Mouse (Mus musculus) spleen, postnatal 0 days (tissue): ENCODE measurements around the gene D330045A20Rik. TPM values are rescaled to one million over a fixed set of nuclear protein-coding genes. Genes with fewer than 3 reads are reported as not detected.

Experiments
- polyA plus RNA-seq: library from polyadenylated mRNA; unstranded; fragments of >200 nt; fragmentation: Nextera tagmentation; extraction: Ambion mirVana; gene quantifications from 2 replicates; pipeline ENCODE4 v1.2.1, GENCODE M21; 2015

The D330045A20Rik gene
- polyA plus RNA-seq: 2.2 and 2.5 TPM in 2 replicates

DNA sequence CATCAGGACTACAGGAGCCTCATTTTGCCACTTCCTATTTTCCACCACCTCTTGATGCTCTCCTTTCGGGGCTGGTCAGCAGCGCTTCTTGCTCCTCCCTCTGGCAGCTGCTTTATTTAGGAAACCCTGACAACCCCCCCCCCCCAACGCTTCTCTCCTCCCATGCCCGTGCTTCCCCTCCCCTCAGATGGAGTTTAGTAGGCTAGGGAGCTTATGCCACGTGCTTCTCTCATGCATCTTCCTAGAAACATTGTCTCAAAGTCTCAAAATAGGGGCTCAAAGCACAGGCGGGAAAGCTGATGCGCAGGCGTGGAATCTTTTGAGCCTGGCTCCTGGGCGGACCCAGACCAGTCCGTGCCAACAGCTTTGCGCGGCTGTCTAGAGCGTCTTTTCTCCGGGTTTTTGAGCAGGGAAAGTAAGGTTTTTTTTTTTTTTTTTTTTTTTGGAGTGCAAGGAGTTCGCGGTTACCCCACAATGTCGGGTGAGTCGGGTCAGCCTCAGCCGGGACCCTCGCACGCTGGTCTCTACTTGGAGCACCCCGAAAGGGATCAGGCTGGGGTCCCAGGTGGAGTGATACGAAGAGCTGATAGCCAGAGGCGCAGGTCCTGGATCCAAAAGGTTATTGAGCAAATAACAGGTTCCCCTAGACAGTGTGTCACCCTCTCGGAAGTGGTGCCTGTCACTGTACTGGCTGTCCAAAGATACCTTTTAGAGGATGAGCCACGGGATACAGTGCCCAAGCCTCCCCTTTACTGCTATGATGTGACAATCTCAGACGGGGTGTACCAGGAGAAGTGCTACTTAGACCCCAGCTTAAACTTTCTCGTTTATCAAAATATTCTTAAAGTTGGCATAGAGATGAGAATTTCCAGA lies at the start of gene D330045A20Rik:
Gene D330045A20Rik (plus strand): TSS at position 346 of the 873 bp plus-strand sequence.

DNA sequence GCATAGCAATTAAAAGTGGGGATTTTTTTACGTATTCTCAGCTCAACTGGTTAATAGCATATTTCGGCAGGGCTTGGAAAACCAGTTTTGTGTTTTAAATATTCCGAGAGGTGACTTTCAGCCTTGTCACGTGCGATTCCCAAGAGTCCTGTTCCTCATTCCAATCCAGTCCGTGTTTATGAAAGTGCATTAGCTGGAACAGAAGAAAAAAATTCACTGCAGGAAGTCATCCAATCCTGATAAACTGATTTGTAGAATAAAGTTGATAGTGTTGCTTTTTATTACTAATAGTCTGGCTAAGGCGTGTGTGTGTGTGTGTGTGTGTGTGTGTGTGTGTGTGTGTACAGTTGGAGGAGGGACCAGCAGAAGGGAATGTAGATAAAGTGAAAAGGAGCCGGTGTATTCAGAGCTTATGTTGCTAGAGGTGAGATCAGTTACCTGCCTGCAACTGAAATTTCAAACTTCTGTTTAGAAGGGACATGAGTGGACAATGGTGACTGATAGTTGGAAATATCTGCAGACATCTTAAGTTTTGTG lies 82.8 kb downstream of the D330045A20Rik start, which contains the start of gene Rnf128:
Gene Rnf128 (plus strand): TSS at position 392 of the 537 bp plus-strand sequence.

Other genes starting within 250 kb of the D330045A20Rik start
- gene Trap1a, start 146.7 kb upstream of the D330045A20Rik start, polyA plus RNA-seq: 0.11 TPM in 1 of 2 replicates, not detected in the other
- 10.8 and 12.8 TPM in 2 replicates for gene Rnf128, start 82.9 kb downstream of the D330045A20Rik start, polyA plus RNA-seq
- gene Tbc1d8b, start 204.6 kb downstream of the D330045A20Rik start, polyA plus RNA-seq: 0.90 and 0.98 TPM in 2 replicates
- gene Gm15013, start 234.1 kb downstream of the D330045A20Rik start, polyA plus RNA-seq: 0.26 and 0.39 TPM in 2 replicates